Mouse (Mus musculus) MEL (cell line): Measurements from ENCODE around the gene Mbnl1. TPM values are rescaled to one million over a fixed set of nuclear protein-coding genes. Genes with fewer than 3 reads are reported as not detected.
A peak's percentile ranks its signal among the peaks of the same experiment; 100 is the strongest.
"Not testable (repeated sequence)": the region's sequence is repeated elsewhere in the genome, so short reads cannot be mapped to it uniquely, and the experiment has no call there.

Experiments
- DNase-seq: peaks from one replicate; pipeline ENCODE4 v3.0.0; 2011; ENCODE audit warnings: low read depth, low spot score
- H3K27ac ChIP-seq: 2 replicates; pipeline ENCODE4 v1.5.1; 2012; ENCODE audit warnings: low read depth, mild to moderate bottlenecking, control low read depth, low read length, moderate library complexity; ENCODE audit not compliant: control insufficient read depth
- H3K27me3 ChIP-seq, 2 experiments: fragments of 150-350 bp in 1 of 2; sonication (generic) in 1 of 2; 2 replicates each; pipeline ENCODE4 v1.6.1; 2012; ENCODE audit warnings: low read length in 2 of 2, mild to moderate bottlenecking in 2 of 2, improper control_type of control experiment in 1 of 2, moderate library complexity in 1 of 2; ENCODE audit not compliant: insufficient read depth in 2 of 2, control insufficient read depth in 1 of 2
- H3K36me3 ChIP-seq, 2 experiments: 2 replicates each; pipeline ENCODE4 v1.6.1; 2012 to 2014; ENCODE audit warnings: low read length in 2 of 2, improper control_type of control experiment in 1 of 2, inconsistent platforms in 1 of 2, mild to moderate bottlenecking in 1 of 2; ENCODE audit not compliant: insufficient read depth in 2 of 2, control insufficient read depth in 1 of 2
- H3K4me1 ChIP-seq, 2 experiments: fragments of 150-350 bp in 1 of 2; sonication (generic) in 1 of 2; 2 replicates each; pipeline ENCODE4 v1.6.1; 2012; ENCODE audit warnings: low read length in 2 of 2, improper control_type of control experiment in 1 of 2, mild to moderate bottlenecking in 1 of 2; ENCODE audit not compliant: insufficient read depth in 2 of 2, control insufficient read depth in 1 of 2
- H3K4me3 ChIP-seq, 2 experiments: fragments of 150-350 bp in 1 of 2; sonication (generic) in 1 of 2; 2 replicates each; pipeline ENCODE4 v1.5.1; 2012; ENCODE audit warnings: low read depth in 2 of 2, low read length in 2 of 2, mild to moderate bottlenecking in 2 of 2, moderate library complexity in 2 of 2, control low read depth in 1 of 2, improper control_type of control experiment in 1 of 2; ENCODE audit not compliant: control insufficient read depth in 1 of 2, insufficient read depth in 1 of 2
- H3K79me2 ChIP-seq: 2 replicates; pipeline ENCODE4 v1.6.1; 2012; ENCODE audit warnings: mild to moderate bottlenecking, low read length, moderate library complexity; ENCODE audit not compliant: control insufficient read depth, poor library complexity, insufficient read depth
- H3K9ac ChIP-seq: 2 replicates; pipeline ENCODE4 v1.6.1; 2012; ENCODE audit warnings: low read depth, mild to moderate bottlenecking, control low read depth, low read length, moderate library complexity; ENCODE audit not compliant: control insufficient read depth, poor library complexity, severe bottlenecking
- H3K9me3 ChIP-seq: fragments of 150-350 bp; sonication (generic); replicated peaks from 2 replicates; pipeline ENCODE4 v1.6.1; 2012; ENCODE audit warnings: mild to moderate bottlenecking, low read length, improper control_type of control experiment, moderate library complexity; ENCODE audit not compliant: insufficient read depth
- CHD1 ChIP-seq: IDR thresholded peaks from 2 replicates; pipeline ENCODE4 v1.6.1; 2012; ENCODE audit warnings: low read depth, mild to moderate bottlenecking, inconsistent platforms, low read length, improper control_type of control experiment
- ELF1 ChIP-seq: IDR thresholded peaks from 2 replicates; pipeline ENCODE4 v1.6.1; 2014; ENCODE audit warnings: low read depth, mild to moderate bottlenecking, inconsistent platforms, low read length, improper control_type of control experiment, moderate library complexity
- ETS1 ChIP-seq: IDR thresholded peaks from 2 replicates; pipeline ENCODE4 v1.6.1; 2012; ENCODE audit warnings: low read depth, mild to moderate bottlenecking, inconsistent platforms, low read length, improper control_type of control experiment, moderate library complexity
- JUND ChIP-seq: IDR thresholded peaks from 2 replicates; pipeline ENCODE4 v1.6.1; 2011; ENCODE audit warnings: low read depth, mild to moderate bottlenecking, improper control_type of control experiment, low read length
- KAT2A ChIP-seq: conservative IDR thresholded peaks from 2 replicates; pipeline ENCODE4 v1.6.1; 2012; ENCODE audit warnings: low read depth, low read length, improper control_type of control experiment, inconsistent platforms
- MAX ChIP-seq: IDR thresholded peaks from 2 replicates; pipeline ENCODE4 v1.6.1; 2011; ENCODE audit warnings: low read length, improper control_type of control experiment
- MAZ ChIP-seq: IDR thresholded peaks from 2 replicates; pipeline ENCODE4 v1.6.1; 2012; ENCODE audit warnings: low read depth, mild to moderate bottlenecking, inconsistent platforms, low read length, improper control_type of control experiment
- MEF2A ChIP-seq: IDR thresholded peaks from 2 replicates; pipeline ENCODE4 v1.6.1; 2014; ENCODE audit warnings: low read depth, mild to moderate bottlenecking, inconsistent platforms, low read length, improper control_type of control experiment; ENCODE audit not compliant: poor library complexity, insufficient replicate concordance, severe bottlenecking; ENCODE audit errors: extremely low read depth
- MXI1 ChIP-seq: IDR thresholded peaks from 2 replicates; pipeline ENCODE4 v1.6.1; 2011; ENCODE audit warnings: mild to moderate bottlenecking, low read depth, low read length, improper control_type of control experiment
- MYB ChIP-seq: IDR thresholded peaks from 2 replicates; pipeline ENCODE4 v1.6.1; 2011; ENCODE audit warnings: mild to moderate bottlenecking, low read depth, low read length, improper control_type of control experiment
- MYC ChIP-seq: IDR thresholded peaks from 2 replicates; pipeline ENCODE4 v1.6.1; 2011; ENCODE audit warnings: low read depth, mild to moderate bottlenecking, low read length, improper control_type of control experiment, moderate library complexity
- NELFE ChIP-seq: IDR thresholded peaks from 2 replicates; pipeline ENCODE4 v1.6.1; 2011; ENCODE audit warnings: low read depth, low read length, improper control_type of control experiment
- NRF1 ChIP-seq: IDR thresholded peaks from 2 replicates; pipeline ENCODE4 v1.6.1; 2014; ENCODE audit warnings: low read depth, mild to moderate bottlenecking, inconsistent platforms, low read length, improper control_type of control experiment, moderate library complexity; ENCODE audit not compliant: poor library complexity, insufficient read depth, severe bottlenecking
- RAD21 ChIP-seq: IDR thresholded peaks from 2 replicates; pipeline ENCODE4 v1.6.1; 2011; ENCODE audit warnings: mild to moderate bottlenecking, low read depth, low read length, improper control_type of control experiment
- SIN3A ChIP-seq: IDR thresholded peaks from 2 replicates; pipeline ENCODE4 v1.6.1; 2012; ENCODE audit warnings: low read length, improper control_type of control experiment, inconsistent platforms
- SMC3 ChIP-seq: IDR thresholded peaks from 2 replicates; pipeline ENCODE4 v1.6.1; 2011; ENCODE audit warnings: low read depth, low read length, improper control_type of control experiment
- TCF12 ChIP-seq: IDR thresholded peaks from 2 replicates; pipeline ENCODE4 v1.6.1; 2014; ENCODE audit warnings: low read depth, mild to moderate bottlenecking, inconsistent platforms, low read length, improper control_type of control experiment, moderate library complexity
- ZC3H11A ChIP-seq: IDR thresholded peaks from 2 replicates; pipeline ENCODE4 v1.6.1; 2012; ENCODE audit warnings: low read depth, mild to moderate bottlenecking, inconsistent platforms, low read length, improper control_type of control experiment
- polyA plus RNA-seq, 2 experiments: library from polyadenylated mRNA; stranded (reverse) in 1 of 2; unstranded in 1 of 2; fragments of >175 nt in 1 of 2; fragments of >200 nt in 1 of 2; gene quantifications; 2 replicates each; pipeline versions ENCODE4 v1.2.1 to v1.2.4; 2012; ENCODE audit warnings: low replicate concordance in 2 of 2, low read depth in 1 of 2; ENCODE audit not compliant: insufficient read length in 2 of 2, insufficient read depth in 1 of 2, missing spikeins in 1 of 2
- total RNA-seq: library from RNA; depleted of rRNA; stranded (reverse); fragments of 300-350 nt; gene quantifications from 2 replicates; pipeline ENCODE4 v1.2.3, GENCODE M21; 2012

Gene Mbnl1
- total and polyA plus RNA-seq, 3 experiments, result 250 to 371 (median 341) TPM

GRCm38 (mm10) chr3:60461828-60462521 is 10.7 kb upstream of the Mbnl1 start:
- Histone ChIP-seq H3K9me3 (no peaks in the 10 kb centered on the region), H3K36me3 (no peaks in the 10 kb centered on the region), H3K27me3 (no peaks in the 10 kb centered on the region), H3K79me2 (no peaks in the 10 kb centered on the region), H3K4me3 (no peak overlapping the region), H3K9ac (no peak overlapping the region), H3K27ac (no peak overlapping the region), H3K4me1 (no peaks in the 10 kb centered on the region)
- TF ChIP-seq MAZ (no peak), JUND (no peak), KAT2A (no peak), TCF12 (no peak), MYB (no peak), SIN3A (no peak), MYC (no peak), MAX (no peak), NELFE (no peak), ETS1 (no peak), ZC3H11A (no peak), NRF1 (no peak), RAD21 (no peak), MXI1 (no peak), ELF1 (no peak), MEF2A (no peak), CHD1 (no peak), SMC3 (no peak)
- DNase-seq, result no peak

- not testable (repeated sequence) for H3K4me1 ChIP-seq, H3K79me2 ChIP-seq, H3K9me3 ChIP-seq, H3K27ac ChIP-seq, H3K9ac ChIP-seq, DNase-seq, H3K27me3 ChIP-seq, H3K4me3 ChIP-seq
- H3K36me3 ChIP-seq, result peaks cover 0 to 16% of the 10 kb centered on the region in 2 experiments; a peak in 2 of 4 replicates
These were observed 4.0 kb upstream of the Mbnl1 start for GRCm38 (mm10) chr3:60468667-60469066.

DNA sequence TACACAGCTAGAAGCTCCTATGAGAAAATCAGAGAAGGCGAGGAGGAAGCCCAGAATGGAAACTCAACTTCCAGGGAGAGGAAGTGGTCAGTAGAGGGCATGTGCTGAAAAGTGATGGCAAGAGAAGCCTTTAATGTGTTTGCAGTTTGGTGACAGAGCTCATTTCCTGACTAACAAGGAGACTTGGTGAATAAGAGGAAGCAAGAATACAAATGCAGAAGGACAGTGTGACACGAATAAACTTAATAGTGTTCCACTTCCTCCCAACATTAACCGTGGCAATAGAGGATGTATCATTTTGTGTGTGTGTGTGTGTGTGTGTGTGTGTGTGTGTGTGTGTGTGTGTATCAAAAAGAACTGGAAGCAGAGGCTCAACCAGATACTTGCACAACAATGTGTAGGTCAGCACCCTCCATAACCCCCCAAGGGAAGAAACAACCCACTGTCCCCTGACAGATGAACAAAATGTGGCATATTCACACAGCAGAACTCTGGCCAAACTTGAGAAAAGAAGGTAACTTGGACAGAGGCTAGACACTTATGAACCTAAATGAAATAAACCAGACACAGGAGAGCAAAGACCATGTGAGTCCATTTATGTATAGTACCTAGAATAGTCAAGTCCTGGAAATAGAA is 3.3 kb upstream of the Mbnl1 start:
- Histone ChIP-seq H3K4me3 (peak overlapping the region; percentile 28 to 32; a peak in 3 of 4 replicates), H3K27ac (peak overlapping the region; percentile 80), H3K36me3 (peaks cover 0 to 16% of the 10 kb centered on the region in 2 experiments; a peak in 2 of 4 replicates), H3K9ac (peak overlapping the region; percentile 27)
- DNase-seq, result peak; percentile 42
- H3K27me3 ChIP-seq, H3K9me3 ChIP-seq, H3K79me2 ChIP-seq, H3K4me1 ChIP-seq: not testable (repeated sequence)
